Mouse (Mus musculus) erythroblast, adult 5-6 weeks (primary cell): Measurements from ENCODE around the gene Trpm3. TPM values are rescaled to one million over a fixed set of nuclear protein-coding genes. Genes with fewer than 3 reads are reported as not detected.
"Not testable (repeated sequence)": the region's sequence is repeated elsewhere in the genome, so short reads cannot be mapped to it uniquely, and the experiment has no call there.

Source experiments
- ATAC-seq: replicated peaks from 2 replicates; pipeline ENCODE4 v1.8.0; 2016; ENCODE audit warnings: moderate number of reproducible peaks, mild to moderate bottlenecking, moderate TSS enrichment, inconsistent platforms; ENCODE audit not compliant: poor library complexity, low FRiP score, severe bottlenecking
- total RNA-seq, 2 experiments: library from RNA; stranded (forward) in 1 of 2; stranded (reverse) in 1 of 2; fragments of 150-400 nt in 1 of 2; fragments of 200-764, 138-1000 nt in 1 of 2; gene quantifications; 2 replicates each; pipeline versions ENCODE4 v1.2.3 to v1.2.4; 2015 to 2017; ENCODE audit warnings: low replicate concordance in 2 of 2

Gene Trpm3
- total RNA-seq, 2 experiments from 2014 or later = 0.26 TPM; not detected in 1

GRCm38 (mm10) chr19:22994531-22994930 lies 855.7 kb downstream of the Trpm3 start:
- no peak for ATAC-seq

- ATAC-seq = no peak
Observed at GRCm38 (mm10) chr19:23000293-23000692, 861.4 kb downstream of the Trpm3 start.

DNA sequence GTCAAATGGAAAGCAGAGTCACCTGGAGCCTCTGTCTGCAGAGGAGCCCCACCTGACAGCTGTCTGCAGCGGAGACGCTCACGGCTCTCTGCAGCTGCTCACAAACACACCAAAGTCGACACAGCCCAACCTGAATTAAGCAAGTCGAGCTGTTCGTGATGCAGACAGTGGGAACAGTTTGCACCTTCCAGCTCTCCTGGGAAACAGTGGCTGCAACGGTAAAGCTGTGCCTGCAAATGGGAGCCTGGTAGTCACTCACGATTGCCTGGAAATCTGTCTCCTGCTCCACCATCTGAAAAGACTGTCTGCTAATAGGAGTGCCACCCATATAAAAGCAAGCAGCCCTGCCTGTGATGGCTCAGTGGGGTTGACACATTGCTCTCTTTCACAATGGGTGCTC lies 865.0 kb downstream of the Trpm3 start:
- ATAC-seq = no peak

DNA sequence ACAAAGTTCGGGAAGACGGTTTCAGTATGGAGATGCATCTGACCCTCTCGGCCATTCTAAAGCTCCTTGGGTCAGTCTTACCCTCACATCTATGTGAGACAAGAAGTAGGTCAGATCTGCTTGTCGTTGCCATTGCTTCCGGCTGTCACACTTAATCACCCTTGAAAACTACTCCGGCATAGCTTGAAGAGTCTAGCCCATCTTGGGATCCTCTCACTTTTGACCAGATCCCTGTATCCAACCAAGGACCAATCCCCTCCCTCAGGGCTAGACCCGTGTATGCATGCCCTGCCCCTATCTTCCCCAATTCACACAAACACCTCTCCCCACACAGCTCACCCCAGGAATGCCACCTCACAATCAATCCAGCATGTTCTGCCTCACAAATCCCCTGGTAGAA lies 867.0 kb downstream of the Trpm3 start:
- ATAC-seq = no peak

DNA sequence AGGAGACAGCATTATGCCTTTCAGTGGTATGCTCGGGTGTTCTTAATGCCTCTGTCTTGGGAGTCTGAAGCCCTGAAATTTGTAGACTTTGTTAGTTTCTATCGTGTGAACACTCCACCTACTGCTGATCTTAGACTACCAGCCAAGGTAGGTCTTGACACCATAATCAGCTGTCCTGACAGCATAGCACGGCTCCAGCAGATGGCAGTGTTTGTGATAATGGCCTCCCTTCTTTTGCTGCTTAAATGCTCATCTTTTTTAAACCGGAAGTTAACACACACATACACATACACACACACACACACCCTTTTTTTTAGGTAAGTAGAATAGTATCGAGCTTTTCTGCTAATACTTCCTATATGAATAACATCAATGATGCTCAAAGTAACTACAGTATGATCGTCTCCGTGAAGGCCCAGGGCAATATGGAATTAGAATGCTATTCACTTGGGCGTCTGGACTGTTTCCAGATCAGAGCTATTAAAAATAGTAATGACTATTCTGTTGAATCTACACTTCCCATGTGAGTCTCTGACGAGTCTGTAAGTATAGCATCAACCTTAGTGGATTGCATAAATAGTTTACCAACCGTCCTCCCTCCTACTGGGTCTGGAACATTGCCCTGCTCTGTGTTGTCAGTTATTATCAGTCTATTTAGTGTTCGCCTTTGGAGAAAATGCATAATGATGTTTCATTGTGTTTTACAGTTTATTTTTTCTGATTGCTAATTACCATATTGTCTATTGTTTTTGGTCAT lies 867.8 kb downstream of the Trpm3 start:
- no peak for ATAC-seq

DNA sequence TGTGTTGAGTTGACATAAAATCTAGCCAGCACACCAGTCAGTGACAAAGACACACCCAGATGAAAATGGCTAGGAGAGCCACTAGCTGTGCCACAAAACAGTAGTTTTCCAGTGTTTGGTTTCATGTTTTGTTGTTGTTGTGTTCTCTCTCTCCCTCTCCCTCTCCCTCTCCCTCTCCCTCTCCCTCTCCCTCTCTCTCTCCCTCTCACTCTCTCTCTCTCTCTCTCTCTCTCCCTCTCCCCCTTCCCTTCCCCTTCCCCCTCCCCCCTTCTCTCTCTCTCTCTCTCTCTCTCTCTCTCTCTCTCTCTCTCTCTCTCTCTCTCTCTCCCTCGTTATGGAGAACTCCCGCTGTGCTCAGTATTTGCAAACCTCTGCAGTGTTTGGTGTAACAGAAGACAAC lies 874.8 kb downstream of the Trpm3 start:
- no peak for ATAC-seq

GRCm38 (mm10) chr19:23015516-23015915 lies 876.7 kb downstream of the Trpm3 start:
- no peak for ATAC-seq

DNA sequence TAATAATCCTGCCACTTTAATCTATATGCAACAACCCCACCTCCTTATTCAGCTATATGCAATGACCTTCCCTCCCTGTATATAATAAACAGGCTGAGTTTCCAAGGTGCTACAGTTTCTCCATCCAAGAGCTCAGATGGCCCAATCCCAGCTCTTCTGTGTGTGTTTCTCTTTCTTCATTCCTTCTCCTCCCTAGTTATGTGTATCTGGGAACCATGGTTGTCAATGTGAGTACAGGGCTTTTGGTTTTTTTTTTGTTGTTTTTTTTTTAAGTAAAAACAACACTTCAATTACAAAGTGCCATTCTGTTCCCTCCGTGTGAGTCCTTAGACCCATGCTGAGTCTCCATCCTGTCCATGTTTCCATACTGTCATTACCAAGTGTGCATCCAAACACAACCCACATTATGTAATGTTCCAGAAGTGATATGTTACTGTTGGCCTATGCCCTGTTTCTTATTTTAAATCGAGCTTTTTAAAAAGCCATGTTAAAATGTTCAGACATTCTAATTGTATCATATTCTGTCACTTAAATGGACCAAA lies 879.4 kb downstream of the Trpm3 start:
- no peak for ATAC-seq

GRCm38 (mm10) chr19:23022902-23023301 lies 884.1 kb downstream of the Trpm3 start:
- ATAC-seq = no peak

DNA sequence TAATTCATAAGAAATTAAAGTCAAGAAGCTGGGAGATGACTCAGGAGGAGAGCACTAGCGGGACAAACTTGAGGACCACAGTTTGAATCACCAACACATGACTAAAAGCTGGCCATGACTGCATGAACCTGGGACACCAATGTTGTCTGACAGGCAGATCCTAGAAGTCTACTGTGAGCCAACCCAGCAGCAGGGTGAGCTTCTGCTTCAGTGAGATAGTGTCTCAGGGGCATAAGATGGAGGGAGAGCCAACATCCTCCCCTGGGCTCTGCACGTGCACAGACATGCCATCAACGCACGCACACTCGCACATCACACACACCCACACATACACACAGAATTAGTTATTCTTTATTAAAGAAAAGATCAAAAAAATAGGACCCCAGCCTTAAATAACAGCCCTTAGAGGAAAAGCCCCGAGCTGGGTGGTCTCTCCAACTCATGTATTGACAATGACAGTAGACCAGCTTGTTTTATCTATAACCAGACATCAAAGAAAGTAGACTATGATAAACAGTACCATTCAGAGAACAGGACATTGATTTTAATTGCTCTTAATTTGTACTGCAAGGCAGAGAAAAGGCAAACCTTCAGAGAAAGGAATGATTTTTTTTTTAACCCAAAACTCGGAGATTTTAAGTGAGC lies 884.6 kb downstream of the Trpm3 start:
- ATAC-seq = no peak

DNA sequence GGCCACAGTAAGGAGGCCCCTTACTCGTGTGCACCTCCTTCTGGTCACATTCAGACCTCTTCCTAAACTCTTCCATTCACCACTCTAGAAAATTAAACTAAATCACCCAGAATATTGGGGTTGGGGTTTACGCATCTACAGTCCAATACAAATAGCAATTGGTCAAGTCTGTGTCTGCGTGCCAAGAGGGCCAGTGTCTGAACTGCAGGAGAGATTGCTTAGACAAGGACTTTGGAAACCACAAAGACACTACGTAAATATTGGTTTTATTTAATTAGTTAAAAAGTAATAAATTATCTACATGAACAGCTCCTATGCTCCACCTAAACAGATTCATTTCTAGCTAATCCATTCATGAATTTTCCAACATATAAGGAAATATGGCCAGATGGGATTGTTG lies 886.0 kb downstream of the Trpm3 start:
- no peak for ATAC-seq

DNA sequence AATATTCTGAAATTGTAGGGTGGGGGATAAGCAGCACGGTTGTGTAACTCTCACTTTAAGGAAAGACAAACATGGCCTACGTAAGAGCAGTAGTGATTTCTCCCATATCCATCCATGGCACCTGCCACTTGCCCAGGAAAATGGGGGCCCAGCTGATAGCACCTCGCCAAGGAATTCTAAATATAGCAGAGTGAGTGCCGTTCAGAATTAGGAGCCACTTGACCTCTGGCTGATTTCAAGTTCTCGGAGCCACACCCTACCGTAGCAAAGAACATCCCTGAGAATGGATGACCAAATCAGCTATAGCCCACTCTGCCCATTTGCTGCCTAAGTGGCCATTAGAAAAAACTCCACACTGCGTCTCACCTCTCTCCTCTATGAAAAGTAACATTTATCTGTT lies 887.6 kb downstream of the Trpm3 start:
- no peak for ATAC-seq

GRCm38 (mm10) chr19:23028283-23028682 lies 889.4 kb downstream of the Trpm3 start:
- ATAC-seq = no peak

DNA sequence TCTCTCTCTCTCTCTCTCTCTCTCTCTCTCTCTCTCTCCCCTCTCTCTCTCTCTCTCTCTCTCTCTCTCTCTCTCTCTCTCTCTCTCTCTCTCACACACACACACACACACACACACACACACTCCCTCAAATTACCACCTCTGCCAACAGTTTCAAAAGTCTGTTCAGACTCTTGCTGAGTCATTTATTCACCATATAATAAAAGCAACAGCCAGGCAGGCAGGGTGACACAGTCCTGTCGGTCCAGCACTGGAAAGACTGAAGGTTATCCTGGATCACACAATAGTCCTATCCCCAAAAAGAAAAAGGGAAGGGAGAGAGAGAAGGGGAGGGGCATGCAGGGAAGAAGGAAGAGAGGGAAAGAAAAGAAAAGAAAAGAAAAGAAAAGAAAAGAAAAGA lies 894.5 kb downstream of the Trpm3 start:
- not testable (repeated sequence) for ATAC-seq

- ATAC-seq = no peak
Observed at GRCm38 (mm10) chr19:23034117-23034516, 895.3 kb downstream of the Trpm3 start.

DNA sequence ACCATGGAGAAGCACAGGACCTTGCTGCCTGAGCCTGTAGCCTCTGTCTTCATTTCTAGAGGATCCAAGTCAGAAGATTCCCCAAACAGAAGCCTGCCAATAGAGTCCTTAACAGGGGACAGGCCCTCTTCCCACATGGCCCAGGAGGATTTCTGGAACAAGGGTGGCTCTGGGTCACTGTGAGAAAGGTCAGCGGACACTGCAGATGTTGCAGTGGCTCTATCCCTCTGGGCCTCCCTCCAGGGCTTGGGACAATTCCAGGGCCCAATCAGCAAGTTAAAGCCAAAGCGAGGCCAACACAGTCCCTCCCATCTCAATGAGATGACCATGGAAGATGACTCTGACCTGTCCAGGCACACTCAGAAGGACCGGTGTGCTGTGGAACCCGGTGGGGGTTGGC lies 896.1 kb downstream of the Trpm3 start:
- no peak for ATAC-seq

GRCm38 (mm10) chr19:23035786-23036185 lies 896.9 kb downstream of the Trpm3 start:
- ATAC-seq = no peak

DNA sequence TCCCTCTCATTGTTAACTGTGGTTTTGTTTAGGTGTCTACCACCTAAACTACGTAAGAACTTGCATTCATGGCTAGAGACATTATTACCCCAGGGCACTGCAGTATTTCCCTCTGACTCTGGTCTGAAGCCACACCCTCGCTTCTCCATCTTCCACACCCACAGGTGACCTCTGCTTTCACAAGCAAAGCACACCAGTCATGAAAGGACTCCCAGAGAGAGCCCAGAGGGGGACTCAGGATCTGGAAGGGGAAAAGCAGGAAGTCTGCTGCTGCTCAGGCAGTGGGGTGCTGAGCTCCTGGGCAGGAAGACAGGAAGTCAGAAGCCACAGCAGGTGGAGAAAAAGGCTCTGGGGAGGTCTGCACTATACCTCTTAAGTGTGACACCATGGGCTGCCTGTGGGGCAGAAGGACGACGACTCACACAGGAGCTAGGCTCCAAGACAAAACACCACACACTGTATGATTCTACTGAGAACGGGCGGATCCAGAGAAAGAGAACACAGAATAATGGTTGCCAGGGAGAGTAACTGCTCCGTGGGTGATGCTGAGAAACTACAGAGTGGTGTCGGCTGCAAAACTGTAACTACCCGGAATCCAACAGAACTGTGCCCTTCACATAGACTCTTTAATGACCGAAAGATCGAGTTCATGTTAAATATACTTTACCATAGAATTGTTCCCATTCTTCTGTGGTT lies 898.1 kb downstream of the Trpm3 start:
- ATAC-seq = no peak

- no peak for ATAC-seq
Observed at GRCm38 (mm10) chr19:23037499-23037898, 898.7 kb downstream of the Trpm3 start.

DNA sequence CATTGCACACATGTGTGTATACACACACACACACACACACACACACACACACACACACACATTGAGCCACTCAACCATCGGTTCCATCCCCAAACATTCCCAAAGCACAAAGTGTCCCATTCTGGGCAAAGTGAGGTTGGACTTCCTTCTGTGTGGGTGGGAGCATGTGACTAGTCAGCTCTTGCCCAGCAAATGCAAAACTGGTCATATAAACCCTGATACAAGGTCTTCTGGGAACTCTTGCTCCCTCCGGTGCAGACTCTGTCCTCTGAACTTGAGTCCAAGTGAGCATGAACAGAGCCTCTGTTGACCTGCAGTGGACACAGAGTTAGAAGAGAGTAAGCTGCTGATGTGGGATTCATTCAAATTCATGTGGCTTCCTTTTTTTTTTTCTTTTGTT lies 899.5 kb downstream of the Trpm3 start:
- ATAC-seq = no peak
